Mouse (Mus musculus): ENCODE data around the gene Hint2.

Gene Hint2

DNA sequence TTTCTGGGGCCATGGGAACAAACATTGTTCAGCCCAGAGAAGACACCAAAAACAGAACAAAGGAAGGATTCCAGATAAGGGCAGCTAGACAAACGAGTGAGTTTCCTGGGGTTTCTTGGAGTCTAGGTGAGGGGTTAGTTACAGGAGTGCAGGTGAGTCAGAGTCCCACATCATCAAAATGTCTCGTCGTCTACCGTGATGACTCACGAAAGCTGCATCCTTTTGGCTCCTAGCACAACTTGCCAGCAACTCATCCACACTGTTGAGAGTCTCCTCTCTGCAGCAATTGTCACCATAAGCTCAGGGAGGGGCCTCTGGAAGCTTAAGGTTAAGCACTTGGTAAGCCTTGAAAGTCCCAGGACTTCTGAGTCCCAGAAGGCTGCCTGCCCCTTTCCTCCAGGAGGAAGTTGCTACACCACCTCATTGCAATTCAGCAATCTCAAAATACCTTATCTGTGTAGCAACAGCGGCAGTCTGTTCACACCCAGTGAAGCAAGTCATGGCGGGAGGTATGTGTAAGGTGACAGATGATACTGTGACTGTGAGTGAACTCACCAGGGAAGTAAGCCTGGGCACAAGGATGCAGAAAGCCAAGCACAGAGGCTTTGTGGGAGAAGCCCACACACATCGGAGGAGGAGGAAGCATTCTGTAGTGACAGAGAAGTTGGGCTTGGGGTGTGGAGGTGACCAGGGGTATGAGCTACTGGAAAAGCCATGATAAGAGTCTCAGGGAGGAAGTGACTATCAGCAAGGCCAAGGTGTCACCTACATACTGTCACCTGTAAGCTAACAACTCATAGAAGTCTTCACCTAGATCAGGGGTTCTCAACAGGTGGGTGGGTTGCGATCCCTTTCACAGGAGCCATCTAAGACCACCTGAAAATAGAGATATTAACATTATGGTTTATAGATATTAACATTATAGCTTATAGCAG is 51.2 kb downstream of the Hint2 start:
- no peak for DNase-seq (ENCODE audit: low read depth)

Measured in naive thymus-derived CD4-positive, alpha-beta T cell, adult 2 months (primary cell).